Mouse (Mus musculus) activated CD4-positive, CD25-positive, alpha-beta regulatory T cell, adult 4 months (primary cell): ENCODE results near the gene Psmb6. TPM values are rescaled to one million over a fixed set of nuclear protein-coding genes. Genes with fewer than 3 reads are reported as not detected.
"Not testable (repeated sequence)": the region's sequence is repeated elsewhere in the genome, so short reads cannot be mapped to it uniquely, and the experiment has no call there.

Source experiments
- ATAC-seq: one replicate; pipeline ENCODE4 v1.8.0; 2017
- polyA plus RNA-seq, 2 experiments: library from polyadenylated mRNA; unstranded; fragments of 100-300 nt; shearing (Covaris generic); gene quantifications; one replicate each; pipeline ENCODE4 v1.2.1; 2017

Psmb6 gene
- polyA plus RNA-seq, 2 experiments from 2014 or later, result 353 to 460 TPM

DNA sequence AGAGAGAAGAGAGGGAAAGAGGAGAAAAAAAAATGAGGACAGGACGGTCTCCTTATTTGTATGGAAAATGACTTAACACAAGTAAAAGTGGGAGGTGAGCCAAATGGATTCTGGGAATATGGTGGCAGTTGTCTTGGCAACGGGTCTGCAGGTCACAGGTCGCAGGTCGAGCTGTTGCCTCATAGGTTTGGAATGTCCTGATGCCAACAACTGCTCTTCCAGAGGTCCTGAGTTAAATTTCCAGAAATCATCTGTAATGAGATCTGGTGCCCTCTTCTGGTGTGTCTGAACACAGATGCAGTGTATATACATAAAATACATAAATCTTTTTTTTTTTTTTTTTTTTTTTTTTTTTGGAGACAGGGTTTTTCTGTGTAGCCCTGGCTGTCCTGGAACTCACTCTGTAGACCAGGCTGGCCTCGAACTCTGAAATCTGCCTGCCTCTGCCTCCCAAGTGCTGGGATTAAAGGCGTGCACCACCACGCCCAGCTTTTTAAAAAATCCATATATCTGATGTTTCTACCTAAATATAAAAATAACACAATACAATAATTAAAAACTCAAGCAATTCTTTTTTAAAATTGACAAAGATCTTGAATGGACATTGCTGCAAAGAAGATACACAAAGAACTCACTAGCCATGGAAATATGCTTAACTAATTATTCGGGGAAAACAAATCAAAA lies 1.7 kb upstream of the Psmb6 start:
- not testable (repeated sequence) for ATAC-seq

DNA sequence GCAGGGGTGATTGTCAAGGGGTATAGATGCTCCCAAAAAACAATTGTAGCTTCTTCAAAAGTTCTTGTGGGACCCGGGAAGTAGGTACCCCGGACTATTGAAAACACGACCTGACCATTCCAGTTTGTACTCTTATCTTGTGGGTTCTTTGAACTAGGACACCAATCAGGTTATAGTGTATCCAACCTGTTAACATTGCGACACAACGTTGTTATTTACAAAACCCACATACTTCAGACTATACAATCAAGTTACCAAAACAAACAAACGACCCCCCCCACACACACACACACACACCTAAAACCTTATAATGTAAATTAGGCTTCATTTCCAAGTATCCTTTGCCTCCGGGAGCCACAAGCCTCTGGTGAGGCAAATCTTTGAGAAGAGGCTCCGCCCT lies 385 bp upstream of the Psmb6 start:
- ATAC-seq, result no peak

DNA sequence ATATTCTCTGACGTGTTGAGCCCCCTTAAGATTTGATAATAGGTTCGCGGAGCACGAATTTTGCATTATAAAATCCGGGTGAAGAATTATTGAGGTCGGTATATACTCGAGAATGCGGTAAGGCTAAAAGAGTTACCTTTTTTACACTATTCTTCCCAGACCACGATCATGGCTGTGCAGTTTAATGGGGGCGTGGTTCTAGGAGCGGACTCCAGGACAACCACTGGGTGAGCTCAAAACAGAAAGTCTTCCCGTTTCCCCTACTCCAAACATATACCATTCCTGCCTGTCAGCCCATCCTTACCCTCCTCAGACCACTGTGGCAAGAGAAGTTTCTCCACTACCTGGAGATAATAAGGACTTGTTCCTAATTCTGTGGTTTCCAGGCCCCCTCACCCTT lies 559 bp downstream of the Psmb6 start:
- ATAC-seq, result no peak

DNA sequence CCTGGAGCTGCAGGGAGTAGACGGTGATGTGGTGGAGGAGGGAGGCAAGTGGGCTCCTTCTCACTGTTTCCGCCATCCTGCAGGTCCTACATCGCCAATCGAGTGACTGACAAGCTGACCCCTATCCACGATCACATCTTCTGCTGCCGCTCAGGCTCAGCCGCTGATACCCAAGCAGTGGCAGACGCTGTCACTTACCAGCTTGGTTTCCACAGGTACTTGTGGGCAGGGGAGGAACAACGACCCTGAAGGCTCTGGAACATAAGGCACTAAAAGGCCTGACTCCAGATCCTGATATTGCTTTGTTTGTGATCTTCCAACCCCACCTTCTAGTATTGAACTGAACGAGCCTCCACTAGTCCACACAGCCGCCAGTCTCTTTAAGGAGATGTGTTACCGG lies 1.0 kb downstream of the Psmb6 start:
- no peak for ATAC-seq

DNA sequence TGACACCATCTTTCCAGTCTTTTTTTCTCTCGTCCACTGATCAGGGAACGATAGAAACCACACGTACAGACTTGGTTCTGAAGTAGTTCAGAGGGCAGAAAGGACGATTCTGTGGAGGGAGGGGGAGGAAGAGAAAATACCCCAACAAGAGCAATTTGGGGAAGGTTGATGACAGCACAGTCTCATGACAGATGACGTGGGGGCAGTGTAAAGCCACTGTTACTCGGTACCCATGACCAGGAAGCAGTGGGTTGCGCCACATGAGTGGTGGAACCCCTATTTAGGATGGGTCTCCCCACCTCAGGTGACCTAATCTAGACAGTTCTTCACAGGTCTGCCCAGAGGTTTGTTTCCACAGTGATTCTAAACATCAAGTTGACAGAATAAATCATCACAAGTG lies 3.4 kb downstream of the Psmb6 start:
- ATAC-seq, result no peak

DNA sequence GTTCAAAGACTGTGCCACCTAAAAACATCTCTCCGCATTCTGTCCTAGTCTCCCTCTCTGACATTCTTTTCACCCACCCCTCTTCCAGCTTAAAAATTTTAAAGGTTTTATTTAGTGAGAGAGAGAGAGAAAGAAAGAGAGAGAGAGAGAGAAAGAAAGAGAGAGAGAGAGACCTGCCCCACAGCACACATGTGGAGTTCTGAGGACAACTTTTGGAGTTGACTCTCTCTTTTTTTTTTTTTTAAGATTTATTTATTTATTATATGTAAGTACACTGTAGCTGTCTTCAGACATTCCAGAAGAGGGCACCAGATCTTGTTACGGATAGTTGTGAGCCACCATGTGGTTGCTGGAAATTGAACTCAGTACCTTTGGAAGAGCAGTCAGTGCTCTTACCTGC lies 5.9 kb downstream of the Psmb6 start:
- ATAC-seq, result not testable (repeated sequence)

DNA sequence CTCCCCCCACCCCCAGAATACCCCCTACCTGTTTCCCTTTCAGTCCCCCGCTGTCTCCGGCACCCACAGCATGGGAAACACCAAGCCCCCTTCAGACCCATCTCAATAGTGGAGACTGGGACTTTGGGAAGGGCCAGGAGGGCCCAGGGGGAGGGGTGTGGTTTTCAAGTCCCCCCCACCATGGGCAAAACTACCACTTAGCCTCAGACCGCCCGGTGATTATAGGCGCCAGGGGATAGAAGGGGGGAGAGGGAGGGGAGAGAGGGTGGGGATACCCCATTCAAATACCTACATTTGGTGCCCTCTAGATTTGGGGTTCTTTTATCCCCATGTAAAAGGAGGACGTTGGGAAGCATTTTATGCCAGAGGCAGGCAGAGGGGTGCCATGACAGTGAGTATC lies 7.7 kb downstream of the Psmb6 start, which contains the start of gene Gm40193:
Gene Gm40193, minus strand, starts transcription at position 101 of the 400 bp plus-strand sequence.
- ATAC-seq, result no peak

DNA sequence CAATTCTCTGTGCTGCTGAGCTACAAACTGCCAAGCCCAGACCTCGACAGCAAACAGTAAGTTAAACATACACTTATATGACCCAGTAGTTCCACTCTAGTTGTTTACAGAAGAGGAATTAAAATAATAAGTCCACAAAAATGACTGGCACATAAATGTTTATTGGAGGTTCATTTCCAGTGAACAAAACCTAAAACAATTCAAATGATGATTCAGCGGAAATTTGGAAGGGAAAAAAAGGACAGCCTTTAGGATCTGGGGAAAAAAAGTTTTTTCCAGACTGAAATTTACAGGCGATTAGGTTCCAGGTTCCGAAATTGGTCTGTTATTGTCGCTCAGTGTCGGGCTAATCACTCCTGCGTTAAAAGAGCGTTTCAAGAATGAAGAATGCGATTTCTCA lies 14.3 kb downstream of the Psmb6 start:
- ATAC-seq, result no peak

DNA sequence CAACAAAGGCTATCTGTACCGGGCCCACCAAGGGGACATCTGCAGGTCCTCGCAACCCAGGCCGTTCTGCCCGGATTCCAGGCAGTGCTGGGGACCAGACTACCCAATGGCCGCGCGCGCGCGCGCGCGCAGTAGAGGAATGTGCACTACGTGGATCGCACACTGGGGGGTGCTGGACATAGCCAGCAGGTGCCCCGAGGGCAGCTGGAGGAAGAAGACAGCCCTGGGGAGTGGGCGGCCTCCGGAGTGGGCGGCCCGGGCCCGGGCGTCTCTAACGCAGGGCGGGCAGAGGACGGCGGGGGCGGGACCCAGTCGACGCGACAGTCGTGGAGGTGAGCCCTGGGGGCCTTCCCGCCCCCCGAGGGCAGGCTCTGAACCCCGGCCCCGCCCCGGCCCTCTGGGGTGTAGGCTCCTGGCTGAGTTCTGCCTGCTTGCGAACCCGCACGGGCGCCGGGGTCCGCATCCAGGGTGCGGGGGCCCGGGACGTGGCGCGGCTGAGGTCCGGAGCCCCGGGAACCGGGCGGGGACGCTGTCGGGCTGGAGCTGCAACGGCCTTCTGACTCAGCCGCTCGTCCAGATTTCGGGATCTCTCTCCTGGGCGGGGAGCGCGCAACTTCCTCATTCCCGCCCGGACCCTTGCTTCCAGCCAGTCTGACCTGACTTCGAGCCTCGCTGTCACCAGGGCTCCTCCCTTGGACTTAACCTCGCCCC lies 14.9 kb downstream of the Psmb6 start, which contains the start of gene Pld2:
Gene Pld2, plus strand, starts transcription at position 188 of the 711 bp plus-strand sequence.
- ATAC-seq, result peak; percentile 93

DNA sequence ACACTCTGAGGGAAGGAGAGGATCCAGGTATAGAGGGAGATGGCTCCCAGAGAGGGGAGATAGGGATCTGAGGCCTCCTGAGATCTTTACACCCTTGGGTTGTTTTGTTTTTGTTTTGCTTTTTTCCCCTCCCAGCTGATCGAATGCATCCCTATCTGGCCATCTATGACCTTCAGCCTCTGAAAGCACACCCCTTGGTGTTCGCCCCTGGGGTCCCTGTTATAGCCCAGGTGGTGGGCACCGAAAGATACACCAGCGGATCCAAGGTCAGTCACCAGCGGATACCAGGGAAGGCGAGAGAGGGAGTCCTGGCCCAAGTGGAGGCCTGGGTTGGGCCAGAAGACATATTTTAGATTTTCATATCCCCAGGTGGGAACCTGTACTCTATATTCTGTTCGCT lies 15.8 kb downstream of the Psmb6 start:
- no peak for ATAC-seq

DNA sequence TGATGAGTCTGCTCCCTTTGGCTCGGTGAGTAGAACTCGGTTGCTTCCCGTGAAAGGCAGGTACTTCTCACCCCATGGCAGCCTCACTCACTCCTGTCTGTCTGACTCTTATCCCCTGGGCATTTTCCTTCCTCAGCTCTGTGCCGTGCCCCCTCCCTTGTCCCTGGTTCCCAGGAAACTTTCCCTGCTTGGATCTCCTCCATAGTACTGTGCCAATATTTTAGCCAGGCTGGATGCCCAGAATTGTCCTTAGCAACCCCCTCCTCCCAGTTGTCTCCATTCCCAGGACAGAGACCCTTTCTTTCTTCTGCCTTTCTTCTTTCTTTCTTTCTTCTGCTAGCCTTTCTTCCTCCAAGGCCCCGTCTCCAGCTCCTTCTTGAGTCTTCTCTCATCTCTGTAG lies 16.2 kb downstream of the Psmb6 start:
- no peak for ATAC-seq

DNA sequence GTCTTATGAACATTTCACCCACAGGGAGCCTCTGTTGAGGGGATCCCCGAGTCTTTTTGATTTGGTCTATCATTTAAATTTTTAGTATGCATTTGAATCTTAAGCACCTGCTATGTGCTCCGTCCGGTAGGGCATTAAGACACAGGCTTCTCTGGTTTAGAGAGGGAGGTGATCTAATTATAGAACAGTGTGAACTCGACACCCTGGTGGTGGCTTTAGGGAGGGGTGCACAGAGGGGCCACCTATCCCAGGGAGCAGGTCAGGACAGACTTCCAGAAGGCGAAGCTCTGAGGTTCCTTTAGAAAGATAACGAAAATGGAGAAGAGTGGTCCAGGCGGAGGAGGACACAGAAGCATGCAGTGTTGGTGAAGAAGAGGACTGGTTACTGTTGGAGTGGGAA lies 19.3 kb downstream of the Psmb6 start:
- no peak for ATAC-seq

DNA sequence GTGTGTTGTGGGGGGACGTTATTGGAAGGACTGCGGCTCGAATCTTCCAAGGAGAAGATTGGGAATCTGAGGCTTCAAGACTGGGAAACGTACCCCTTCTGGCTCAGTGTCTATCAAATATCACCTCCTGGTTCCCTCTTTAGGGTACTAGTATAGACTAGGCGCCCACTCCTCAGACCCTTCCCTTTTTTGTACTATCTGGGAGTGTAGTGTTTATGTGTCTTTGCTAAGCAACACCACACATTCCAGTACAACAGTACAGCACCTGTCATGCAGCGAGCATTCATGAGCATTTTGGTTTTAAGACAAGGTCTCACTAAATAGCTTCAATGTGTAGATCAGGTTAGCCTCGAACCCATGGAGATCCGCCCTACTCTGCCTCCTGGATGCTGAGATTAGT lies 26.4 kb downstream of the Psmb6 start:
- no peak for ATAC-seq

DNA sequence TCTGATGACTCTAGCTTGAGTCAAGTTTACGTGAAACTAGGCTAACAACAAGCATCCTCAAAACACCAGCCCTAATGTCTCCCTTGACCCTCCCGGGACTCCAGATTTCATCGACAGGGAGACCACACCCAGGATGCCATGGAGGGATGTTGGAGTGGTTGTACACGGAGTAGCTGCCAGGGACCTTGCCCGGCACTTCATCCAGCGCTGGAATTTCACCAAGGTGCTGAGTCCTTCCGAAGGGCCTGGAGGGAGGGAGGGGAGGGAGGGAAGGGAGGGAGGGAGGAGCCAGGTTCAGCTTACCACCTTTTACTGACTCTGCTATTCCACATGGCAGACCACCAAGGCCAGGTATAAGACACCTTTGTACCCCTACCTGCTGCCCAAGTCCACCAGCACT lies 28.8 kb downstream of the Psmb6 start:
- no peak for ATAC-seq

DNA sequence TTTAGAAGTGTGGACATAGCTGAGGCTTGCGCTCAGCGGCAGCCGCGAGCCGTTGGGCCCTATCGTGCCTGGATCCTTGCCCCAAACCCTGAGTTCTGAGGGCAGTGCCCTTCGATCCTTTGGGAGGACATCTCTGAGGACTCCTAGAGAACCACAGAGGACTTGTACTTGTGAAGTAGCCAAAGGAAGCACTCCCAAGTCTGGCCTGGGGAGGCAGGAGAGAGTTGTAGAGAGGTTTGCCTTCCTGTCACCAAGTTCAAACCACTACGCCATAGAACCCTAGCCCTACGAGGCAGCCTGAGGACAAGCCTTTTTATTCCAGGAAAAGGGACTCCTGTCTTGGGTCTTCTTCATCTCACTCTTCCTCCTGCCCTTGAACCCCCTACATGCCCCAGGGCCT lies 32.4 kb downstream of the Psmb6 start:
- ATAC-seq, result no peak

DNA sequence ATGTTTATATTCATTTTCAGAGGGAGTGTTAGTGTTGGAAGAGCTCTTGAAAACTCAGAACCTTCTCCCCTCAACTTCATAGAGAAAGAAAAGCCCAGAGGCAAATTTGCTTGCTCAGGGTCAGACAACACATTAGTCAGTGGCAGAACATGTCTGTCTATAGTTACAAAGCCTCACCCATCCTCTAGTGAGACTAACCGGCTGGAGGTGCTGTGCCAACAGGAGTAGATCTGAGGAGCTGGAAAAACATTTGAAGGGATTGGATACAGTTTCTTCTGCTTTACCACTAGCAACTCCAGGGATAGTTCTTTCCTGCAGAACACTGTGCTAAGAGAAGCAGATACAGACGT lies 36.7 kb downstream of the Psmb6 start:
- ATAC-seq, result no peak

DNA sequence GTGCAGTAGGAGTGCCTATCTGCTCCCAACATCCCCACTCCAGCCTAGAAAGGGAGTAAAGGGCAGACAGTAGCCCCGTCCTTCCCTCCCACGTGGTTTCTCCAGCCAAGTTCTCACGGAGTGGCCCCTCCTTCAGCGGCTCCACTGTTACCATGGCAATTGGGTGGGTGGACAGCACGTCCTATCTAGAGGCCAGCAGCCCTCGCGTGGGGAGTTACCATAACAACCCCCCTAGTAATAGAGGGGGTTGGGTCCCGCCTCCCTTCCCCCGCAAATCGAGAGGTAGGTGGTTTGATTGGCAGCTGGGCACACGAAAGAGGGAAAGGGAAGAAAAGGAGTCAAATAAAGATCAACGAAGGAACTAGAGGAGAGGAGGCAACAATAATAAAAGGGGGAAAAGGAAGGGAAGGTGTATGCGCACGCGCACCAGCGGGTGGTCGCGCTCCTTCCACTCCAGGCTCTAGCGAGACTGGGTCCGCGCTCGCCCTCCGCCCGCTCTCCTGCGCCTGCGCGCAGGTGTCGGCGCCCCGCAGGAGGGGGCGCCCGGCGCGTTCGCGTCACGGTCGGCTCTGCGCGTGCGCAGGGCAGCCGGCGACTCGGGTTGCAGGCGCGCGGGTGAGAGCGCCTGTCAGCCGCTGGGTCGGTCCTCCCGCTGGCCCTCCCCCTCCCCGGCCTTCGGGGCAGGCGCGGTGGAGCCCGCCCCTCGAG lies 37.3 kb downstream of the Psmb6 start, which contains the start of gene Mink1:
Gene Mink1, plus strand, starts transcription at position 595 of the 708 bp plus-strand sequence.
- ATAC-seq, result peak; percentile 78

DNA sequence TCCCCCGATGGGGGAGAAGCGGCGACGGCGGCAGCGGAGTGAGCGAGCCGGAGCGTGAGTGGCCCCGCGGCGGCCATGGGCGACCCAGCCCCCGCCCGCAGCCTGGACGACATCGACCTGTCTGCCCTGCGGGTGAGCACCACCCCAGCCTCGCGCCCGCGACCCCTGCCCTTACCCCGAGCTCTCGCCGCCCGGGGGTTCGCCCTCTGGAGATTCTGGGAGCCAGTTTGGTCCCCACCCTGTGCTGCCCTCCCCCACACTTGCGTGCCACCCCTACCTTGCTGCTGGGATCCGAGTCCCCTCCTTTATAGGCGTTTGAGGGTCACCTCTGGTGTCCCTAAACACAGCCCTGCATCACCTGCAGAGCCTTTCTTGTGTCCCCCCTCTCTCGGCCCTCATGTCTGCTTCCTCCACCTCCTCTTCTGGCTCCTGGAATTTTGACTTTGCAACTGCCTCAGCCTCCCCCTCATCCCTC lies 37.9 kb downstream of the Psmb6 start:
- no peak for ATAC-seq

DNA sequence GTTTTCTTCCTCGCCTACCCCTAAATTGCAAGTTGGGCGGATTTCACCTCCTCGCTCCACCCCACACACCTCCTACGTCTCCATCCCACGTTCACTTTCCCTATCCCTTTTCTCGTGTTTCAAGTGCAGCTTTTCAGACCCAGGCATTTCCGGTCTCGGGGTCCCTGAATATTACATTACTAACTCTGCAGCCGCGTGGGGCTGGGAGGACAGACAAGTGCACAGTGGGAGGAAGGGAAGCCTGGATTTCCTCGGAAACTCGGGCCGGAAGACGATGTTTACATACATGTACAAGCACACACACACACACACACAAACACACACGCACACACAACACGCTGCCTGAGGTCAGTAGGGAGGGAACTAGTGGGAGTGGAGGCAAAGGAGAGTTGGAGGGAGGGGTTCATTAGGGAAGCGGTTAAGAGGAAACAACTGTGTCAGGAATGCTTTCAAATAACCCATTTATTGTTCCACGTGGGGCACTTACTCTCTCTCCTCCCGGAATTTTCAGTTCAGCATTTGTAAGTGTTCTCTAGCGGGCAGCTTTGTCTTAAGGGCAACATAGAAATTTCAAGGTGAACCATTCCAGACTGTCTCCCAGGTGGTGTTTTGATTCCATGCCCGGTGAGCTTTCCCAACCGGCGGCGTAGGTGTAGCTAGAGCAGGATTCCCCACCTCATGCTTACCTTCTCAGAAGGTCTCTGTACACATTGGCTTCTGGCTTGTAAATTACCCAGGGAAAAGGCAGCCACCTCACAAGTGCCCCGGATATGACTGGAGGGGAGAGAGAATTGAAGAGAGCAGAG lies 38.5 kb downstream of the Psmb6 start:
- ATAC-seq, result peak; percentile 30

DNA sequence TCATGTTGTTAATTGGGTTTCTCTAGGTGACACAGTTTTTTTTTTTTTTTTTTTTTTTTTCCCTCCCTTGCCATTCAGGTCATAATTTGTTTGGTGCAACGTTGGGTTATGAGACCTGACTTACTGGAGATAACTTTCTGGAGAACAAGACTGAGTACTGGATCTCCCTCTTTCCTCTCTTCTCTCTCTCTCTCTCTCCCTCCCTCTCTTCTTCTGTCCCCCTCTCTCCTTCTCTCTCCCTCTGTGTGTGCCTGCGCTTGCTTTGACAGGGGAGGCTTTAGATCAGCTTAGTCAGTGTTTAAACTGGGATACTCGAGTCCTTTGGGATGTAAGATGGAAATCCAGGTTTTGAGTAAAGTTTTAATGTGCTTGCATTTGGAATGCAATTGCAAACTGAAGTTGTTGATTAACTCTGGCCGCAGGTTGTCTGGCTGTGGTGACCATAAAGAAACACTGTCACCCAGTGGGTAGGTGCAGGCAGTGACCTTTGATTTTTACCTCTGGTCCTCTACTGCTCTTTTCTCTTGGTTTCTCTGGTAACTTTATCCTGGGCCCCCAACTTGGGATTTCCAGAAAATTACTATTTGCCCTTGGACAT lies 39.2 kb downstream of the Psmb6 start:
- ATAC-seq, result no peak

DNA sequence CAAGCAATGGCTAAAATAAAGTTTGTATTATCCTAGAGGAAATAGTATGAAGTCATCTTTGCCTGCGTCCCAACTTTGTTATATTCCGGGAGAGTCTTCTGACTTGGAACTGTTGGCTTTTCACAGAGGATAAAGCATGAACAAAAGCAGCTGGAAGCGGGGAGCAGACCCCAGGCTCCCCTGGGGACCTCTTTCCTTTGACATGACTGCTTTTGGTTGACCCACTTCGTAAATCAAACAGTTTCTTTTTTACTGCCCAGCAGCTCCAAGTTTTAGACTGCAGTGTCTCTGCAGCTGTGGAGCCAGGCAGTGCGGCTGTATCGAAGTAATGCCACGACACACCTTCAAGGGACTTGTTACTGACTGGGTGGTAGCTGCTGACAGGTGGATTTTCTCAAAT lies 41.4 kb downstream of the Psmb6 start:
- ATAC-seq, result no peak

DNA sequence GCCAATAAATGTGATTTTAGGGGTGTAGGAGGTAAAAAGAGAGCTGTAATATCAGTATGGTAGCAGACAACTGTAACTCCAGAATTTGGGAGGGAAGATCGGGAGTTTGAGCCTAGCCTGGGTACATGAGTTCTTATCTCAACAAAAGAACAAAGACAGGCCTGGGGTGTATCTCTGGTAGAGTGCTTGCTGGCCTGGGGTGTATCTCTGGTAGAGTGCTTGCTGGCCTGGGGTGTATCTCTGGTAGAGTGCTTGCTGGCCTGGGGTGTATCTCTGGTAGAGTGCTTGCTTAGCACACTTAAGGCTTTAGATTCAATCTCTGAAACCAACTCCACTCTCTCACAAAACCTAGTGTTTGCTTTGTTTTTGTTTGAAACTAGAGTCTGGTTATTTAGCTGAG lies 45.4 kb downstream of the Psmb6 start:
- ATAC-seq, result not testable (repeated sequence)
